Mouse (Mus musculus) mouse embryonic stem cell (cell line): ENCODE data around the gene Rbm26.

Experiments used
- in situ Hi-C, 2 experiments: fragments of 300-500 bp; cut with MboI; formaldehyde crosslinking; loops; 1 replicate in 1 of 2; 3 replicates in 1 of 2; pipeline ENCODE4 v1.14.3; 2019 to 2020; ENCODE audit warnings: low sequenced_read_pairs in 2 of 2, low pct_unique_long_range_greater_than_20kb in 1 of 2, mixed read lengths in 1 of 2; ENCODE audit not compliant: unreplicated experiment in 1 of 2

The Rbm26 gene

DNA sequence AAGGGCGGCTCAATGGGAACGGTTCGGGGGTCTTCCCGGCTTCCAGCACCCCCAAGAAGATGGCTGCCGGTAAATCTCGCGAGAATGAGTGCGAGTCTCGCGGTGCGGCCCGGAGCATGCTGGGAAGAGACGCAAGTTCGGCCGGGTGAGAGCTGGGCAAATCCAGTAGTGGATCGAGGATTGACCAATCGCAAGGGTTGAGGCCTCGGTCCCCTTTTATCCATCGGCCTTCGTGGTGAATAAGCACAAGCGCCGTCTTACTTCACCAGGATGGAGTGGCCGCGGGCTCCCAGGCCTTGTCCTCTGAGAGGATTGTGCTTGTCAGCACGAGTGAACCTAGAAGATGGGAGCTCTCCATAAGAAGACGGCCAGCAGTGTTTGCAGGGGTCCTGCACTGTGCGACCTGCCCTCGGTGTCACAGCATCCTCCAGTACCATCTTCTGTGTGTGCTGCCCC, at the start of gene Rbm26:
Rbm26 (minus strand) TSS at position 90 of the 456 bp plus-strand sequence.
- in situ Hi-C loops, result no loop called here

DNA sequence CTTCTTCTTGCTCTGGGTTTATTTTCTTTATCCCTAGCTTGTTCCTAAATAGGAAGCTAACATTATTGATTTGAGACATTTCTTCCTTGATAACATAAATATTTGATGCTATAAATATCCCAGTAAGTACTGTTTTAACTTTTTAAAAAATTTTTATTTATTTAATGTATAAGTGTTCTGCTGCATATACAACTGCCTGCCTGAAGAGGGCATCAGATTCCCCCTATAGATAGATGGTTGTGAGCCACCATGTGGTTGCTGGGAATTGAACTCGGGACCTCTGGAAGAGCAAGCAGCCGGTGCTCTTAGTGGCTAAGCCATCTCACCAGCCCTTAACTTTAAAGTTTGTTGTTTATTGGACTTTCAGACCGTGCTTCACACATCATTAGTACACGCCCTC, 48.7 kb upstream of the Rbm26 start:
- in situ Hi-C loops, result no loop called here

DNA sequence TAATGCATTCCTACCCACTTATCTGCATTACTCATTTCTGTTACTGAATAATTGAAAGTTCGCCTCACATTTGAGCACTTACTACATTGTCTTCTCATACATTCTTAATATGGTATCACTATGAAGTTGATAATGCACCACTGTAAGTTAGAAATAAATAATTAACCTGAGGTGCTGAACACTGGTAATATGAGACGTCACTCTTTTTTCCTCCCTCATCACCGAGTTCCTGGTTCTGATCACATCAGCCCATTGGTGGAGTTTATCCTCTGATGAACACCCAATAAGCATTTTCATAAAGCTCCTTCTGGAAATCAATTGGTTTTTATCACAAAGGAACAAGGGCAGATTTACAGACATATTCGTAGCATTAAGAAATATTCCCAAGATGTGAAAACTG, 45.1 kb upstream of the Rbm26 start:
- in situ Hi-C loops, result no loop called here

DNA sequence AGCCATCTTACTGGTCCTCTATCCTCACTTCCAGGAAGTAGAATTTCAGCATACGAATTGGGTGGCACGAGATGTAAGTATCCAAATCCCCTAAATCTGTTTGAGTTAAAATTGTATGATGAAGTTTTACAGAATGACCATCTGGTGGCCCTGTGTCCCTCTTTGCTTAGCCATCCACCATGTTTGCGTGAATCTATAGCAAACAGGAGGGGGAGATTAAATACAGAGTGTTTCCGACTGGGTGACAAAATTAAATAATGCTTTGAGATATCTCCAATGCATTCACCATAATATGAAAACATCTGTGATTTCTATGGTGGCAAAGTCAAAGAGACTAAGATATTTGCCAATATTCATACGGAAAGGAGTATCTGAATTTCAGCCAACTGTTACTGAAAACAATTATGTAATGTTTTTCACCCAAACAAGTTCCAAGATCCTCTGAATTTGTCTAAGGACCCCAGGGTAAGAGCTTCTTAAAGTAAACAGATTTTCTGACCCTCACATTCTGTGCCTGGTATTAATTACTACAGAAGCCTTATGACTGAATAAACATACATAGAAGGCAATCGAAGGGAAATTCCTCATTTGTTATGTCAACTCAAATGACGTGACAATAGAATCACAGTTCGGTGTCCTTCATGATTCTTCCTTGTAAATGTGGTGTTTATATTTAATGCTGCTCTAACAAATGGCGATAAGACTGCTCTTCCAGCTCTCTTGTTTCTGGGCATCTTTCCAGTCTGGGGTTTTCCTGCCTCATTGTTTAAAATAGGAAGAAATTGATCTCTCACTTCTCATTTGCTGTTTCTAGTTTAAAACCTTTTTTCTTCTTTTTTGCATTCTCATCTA, 42.6 kb upstream of the Rbm26 start:
- in situ Hi-C loops, result no loop called here

DNA sequence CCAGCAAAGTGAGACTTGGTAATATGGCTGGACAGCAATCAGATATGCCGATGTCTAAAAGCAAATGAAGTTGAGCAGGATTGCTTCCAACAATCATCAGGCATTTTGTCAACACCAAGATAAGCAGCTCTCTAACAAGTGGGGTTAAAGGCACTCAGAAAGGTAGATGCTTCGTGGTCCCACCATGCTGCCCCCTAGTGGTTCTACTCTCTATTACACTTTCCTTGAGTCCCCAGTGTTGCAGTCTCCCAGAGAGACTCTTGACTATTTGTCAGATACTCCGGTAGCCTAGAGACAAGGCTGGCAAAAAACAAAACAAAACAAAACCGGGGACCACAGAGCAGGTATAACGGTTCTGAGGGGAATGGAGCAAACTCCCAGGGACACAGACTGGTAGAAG, 21.3 kb upstream of the Rbm26 start:
- in situ Hi-C loops, result no loop called here

DNA sequence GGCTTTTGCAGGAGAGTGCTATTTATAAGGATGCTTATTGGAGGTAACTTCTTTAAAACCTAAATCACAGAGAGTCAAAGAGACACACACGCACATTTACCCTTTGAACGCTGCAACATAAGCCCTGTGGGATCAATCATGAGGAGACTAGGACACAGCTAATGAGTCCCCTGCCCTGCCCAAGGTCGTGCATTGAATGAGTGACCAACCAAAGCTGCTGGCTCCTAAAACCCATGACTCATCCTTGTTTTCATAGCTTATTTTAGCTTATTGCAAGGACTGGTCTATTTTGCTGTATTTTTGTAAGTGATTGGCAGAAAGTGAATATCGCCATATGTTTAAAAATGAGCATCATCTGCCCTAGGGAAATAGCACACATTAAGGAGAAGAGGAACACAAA, 17.6 kb upstream of the Rbm26 start:
- in situ Hi-C loops, result no loop called here

DNA sequence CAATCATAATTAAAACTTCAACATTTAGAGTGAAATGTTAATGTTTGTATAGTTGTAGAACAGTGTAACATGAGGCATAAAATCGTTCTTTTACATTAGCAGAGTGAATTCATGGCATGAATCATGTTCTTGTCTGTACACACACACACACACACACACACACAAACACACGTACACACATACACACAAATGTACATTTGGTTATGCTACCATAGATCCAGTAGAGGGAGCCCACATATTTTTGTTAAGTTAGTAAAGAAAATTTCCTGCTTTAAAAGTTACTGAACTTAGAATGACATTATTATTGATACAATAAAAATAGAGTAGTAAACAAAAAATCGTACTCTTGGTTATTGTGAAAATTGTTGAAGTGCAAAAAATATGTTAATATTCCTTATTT, 7.7 kb upstream of the Rbm26 start:
- in situ Hi-C loops, result no loop called here

DNA sequence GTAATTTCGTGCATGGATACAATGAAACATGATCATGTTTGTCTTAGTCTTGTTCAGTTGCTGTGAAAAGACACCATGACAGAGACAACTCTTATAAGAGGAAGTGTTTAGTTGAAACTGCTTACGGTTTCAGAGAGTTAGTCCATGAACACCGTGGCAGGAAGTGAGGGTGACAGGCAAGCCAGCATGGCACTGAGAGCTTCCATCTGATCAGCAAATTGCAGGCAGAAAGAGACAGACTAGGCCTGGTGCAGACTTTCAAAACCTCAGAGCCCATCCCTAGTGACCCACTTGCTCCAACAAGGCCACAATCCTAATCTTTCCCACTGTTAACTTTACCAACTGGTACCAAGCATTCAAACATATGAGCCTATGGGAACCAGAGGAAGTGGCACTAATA, 5.7 kb upstream of the Rbm26 start:
- in situ Hi-C loops, result no loop called here

DNA sequence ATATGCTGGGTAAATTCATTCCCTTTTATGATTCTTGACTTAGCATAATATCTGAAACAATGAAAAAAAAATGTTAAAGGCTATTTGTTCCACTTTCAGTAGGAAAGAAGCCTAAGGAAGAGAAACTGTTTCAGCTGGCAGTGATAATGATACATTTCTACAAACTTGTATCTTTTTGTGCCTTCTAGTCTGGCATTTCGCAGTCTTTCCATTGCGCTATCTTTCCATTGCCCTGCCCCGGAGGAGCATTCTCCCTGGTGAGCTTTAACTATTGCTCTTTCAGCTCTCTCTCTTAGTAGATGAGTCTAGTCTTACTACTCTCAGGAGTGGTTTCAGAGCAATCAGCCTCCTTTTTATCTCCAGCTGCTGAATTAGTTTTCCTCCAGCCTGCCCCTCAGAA, 2.6 kb upstream of the Rbm26 start:
- in situ Hi-C loops, result no loop called here

DNA sequence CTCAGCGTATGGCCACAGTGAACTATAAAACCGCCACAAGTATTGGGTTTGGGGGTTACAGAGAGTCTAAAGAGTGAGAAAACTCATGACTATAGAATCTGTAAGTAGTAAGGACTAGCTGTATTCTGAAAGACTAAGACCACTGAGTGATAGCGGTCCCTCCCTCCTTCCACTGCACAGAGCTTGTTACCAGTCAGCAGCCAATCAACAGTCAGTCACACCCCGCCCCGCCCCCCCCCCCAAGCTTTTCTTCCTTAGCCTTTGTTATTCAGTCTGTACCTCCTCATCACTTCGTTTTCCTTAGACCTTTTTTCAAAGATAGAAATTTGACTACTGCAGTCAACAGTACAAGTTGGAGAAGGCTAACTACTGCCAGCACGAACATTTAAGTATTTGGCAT, 1.9 kb upstream of the Rbm26 start:
- in situ Hi-C loops, result no loop called here

DNA sequence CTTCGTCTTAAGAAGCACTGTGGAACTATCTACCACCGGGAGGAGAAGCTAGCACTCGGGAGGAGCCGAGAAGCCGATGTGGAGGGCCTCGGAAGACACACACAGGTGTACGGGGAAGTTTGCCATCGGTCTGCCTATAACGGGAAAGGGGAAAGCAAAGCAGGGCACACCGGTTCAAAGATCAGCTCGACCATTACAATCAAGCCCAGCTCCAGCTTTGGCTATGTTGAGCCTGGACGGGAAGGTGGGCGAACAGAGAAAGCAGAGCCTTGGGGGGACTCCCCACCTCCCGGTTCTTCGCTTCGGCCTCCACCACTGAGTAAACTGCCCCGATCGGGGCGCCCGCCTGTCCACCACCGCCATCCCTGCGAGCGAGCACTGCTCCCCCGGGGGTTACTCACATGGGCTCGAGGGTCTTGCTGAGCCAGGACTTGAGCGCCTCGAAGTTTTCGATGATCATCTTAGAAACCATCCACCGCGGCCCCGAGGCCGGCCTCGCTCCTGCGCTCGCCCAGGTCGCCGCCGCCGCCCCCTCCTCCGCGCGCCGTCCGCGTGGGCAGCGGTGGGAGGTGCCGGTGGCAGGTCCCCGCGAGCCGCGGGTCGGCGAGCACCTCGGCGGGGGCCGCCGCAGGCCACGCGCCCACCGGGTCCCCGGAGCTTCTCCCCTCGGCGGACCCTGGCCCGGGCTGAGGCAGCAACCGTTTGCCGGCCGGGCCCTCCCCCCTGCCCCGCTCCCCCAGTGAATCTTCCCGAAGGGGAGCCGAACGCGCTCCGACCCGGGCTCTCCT, 552 bp downstream of the Rbm26 start:
- in situ Hi-C loops, result no loop called here

DNA sequence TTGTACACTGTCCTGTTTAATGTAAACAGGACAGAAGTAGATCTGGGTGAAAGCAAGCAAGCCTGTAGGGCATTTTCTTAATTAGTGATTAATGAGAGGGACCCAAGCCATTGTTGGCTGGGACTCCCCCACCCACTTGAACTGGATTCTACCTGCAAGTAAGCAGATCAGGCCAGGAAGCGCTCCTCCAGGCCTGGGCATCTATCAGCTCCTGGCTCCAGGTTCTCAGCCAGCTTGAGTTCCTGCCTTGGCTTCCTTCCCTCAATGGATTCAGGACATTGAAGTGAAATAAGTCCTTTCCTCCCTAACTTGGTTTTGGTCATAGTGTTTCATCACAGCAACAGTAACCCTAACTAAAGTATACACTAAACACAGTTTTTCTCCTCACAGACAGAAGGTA, 9.9 kb downstream of the Rbm26 start:
- in situ Hi-C loops, result no loop called here

DNA sequence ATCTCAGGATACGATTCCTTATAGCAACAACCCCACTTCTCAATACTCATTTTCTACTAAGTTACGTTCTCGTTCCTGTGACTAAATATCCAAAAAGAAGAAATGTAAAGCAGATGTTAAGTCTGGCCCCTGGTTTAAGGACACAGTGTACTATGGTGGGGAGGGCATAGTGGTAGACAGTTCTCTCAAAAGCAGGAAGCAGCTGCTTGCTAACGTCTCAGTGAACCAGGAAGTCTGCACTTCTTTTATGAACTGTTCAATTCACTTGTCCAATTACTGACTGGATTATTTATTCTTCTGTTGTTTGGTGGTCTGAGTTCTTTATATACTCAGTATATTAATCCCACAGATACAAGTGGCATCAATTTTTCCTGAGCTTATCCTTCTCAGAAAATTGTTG, 12.3 kb downstream of the Rbm26 start:
- in situ Hi-C loops, result no loop called here

DNA sequence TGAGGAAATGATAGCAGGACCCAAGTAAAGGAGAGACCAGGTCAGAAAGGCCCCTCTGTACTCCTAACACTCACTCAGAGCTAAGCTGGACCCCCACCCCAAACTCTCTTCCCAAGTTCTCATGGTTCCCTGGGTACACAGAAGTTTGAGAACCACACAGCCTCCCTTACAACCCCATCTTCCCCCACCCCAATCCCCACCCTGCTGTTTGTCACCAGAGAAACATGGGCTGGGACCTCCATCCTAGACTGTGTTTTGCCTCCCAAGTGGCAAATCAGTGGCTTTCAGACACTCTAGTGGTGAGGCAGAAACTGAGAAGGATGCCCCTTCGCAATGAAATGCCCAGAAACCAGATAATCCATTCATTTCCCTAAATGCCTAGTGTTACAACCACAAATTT, 15.8 kb downstream of the Rbm26 start:
- in situ Hi-C loops, result no loop called here

DNA sequence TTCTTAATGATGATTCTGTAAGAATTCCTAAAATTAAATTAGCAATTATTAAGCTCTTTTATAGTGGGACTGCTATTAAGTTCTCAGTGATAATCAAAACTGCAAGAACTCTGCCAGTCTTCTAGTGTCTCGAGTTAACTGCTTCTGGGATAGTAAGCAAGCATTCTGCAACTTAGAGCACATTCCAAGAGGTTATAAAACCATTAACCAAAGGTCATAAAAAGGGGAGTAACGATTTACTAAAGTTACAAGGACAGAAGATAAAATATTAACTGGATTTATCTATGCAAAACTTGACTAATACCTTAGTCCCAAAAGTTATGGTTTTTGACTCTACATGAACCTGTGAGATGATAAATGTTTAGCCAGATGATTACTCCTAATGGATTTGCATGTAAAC, 18.6 kb downstream of the Rbm26 start:
- in situ Hi-C loops, result loop anchor here in 1 of 2 experiments (10.0 kb wide), 1 partner anchor 54 kb away; no protein-coding TSS in a partner anchor

DNA sequence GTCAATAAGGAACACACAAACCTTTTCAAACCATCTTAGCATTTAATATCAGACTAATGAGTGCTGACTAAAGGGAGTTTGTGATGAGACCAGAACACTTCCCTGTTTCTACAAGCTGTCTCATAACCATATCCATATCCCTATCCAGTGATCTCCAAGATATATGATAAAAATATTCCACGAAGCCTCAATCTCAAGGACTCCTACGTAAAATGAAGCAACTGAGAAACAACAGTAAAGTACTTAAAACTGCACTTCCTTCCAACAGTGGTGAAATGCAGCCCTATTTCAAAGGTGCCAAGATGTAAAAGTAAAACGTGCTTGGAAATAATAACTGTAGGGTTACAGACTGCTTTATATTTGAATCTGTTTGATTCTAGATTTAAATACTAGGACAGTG, 43.1 kb downstream of the Rbm26 start:
- in situ Hi-C loops, result no loop called here

DNA sequence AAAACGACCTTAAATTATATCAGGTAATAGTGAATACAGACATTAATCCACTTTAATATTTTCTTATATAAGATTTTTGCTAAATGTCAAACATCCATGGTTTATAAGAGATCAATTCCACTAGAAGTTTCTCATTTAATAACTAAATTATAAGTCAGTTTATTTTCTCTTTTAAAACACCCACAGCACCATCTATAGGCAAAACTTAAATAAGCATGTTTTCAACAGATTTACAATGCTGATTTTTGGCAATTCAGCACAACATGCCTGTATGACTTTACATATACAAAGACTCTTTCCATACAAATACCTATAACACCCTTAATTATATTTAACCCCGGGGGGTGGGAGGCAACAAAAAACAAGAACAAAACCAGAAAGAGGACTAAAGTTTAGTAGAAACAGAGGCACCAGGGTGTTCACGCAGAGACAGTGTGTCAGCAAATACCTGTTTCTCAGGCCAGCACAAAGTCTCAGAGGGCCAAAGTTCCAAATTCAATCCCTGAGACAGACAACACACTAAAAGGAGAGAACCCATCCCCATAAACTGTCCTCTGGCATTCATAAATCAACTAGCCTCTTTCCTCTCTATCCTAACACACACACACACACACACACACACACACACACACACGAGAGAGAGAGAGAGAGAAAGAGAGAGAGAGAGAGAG, 49.3 kb downstream of the Rbm26 start:
- in situ Hi-C loops, result no loop called here

DNA sequence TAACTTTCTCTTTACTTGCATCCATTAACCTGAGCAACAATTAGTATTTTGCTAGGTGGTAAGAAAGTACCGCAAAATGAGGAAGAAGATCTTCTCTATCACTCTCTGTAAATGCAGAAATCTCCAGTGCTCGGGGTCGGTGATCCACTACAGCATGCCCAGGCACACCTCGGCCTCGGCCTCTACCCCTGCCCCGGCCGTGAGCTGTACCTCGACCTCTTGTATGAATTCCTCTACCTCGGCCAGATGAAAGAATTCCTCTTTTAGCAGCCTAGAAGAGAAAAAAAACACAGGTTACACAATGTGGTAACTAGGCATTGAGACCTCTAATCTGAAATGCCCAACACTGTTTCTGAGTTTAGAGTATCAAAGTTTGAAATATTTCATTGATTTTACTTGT, 52.6 kb downstream of the Rbm26 start:
- in situ Hi-C loops, result no loop called here

DNA sequence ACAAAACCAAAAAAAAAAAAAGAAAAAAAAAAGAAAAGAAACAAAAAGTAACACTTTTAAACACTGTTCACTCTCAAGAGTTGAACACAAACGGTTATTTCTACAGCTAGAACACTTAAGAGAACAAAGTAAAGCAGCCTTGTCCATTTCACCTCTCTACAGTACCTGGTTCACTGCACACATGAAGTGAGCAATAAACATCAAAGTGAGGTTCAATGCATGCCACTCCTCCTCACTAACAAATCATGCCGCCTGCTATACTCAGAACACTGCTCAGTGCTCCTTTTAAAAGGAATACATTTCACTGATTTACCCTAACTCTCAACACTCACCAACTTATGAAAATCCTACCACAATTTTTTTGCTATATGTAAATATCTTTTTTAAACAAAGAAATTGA, 61.7 kb downstream of the Rbm26 start:
- in situ Hi-C loops, result no loop called here
